Mouse (Mus musculus) kidney, embryonic 16.5 days (tissue): ENCODE measurements at regions not wholly inside any gene's neighbourhood (a gene's known extent, or its start where the extent isn't known, plus 50 kb on each side); places are given as distances from the start of the nearest gene placed in this dataset.

Experiments used
- ATAC-seq: fragments of 200-750 bp; cut with Nextera tagmentation; 2 replicates; pipeline ENCODE4 v1.8.0; 2017; ENCODE audit warnings: moderate TSS enrichment; ENCODE audit not compliant: low FRiP score, low TSS enrichment
- H3K27ac ChIP-seq: fragments of 300-500 bp; sonication (generic); 2 replicates; pipeline ENCODE4 v1.5.1; 2014; ENCODE audit warnings: low read length
- H3K27me3 ChIP-seq: fragments of 300-500 bp; sonication (generic); 2 replicates; pipeline ENCODE4 v1.6.1; 2014; ENCODE audit warnings: low read length, control low read depth, mixed read lengths; ENCODE audit not compliant: insufficient read depth
- H3K36me3 ChIP-seq: fragments of 300-500 bp; sonication (generic); 2 replicates; pipeline ENCODE4 v1.6.1; 2014; ENCODE audit warnings: low read length, control low read depth, mixed read lengths; ENCODE audit not compliant: insufficient read depth
- H3K4me1 ChIP-seq: fragments of 300-500 bp; sonication (generic); 2 replicates; pipeline ENCODE4 v1.6.1; 2014; ENCODE audit warnings: low read length, control low read depth, mixed read lengths; ENCODE audit not compliant: insufficient read depth
- H3K4me2 ChIP-seq: fragments of 300-500 bp; sonication (generic); replicated peaks from 2 replicates; pipeline ENCODE4 v1.6.1; 2014; ENCODE audit warnings: low read depth, low read length
- H3K4me3 ChIP-seq: fragments of 300-500 bp; sonication (generic); 2 replicates; pipeline ENCODE4 v1.5.1; 2014; ENCODE audit warnings: mild to moderate bottlenecking, low read length
- H3K9ac ChIP-seq: fragments of 300-500 bp; sonication (generic); replicated peaks from 2 replicates; pipeline ENCODE4 v1.6.1; 2014; ENCODE audit warnings: low read length
- H3K9me3 ChIP-seq: fragments of 300-500 bp; sonication (generic); 2 replicates; pipeline ENCODE4 v1.6.1; 2016; ENCODE audit warnings: low read length, control low read depth
- WGBS: fragments of 180-500 bp; shearing (Covaris S2); extraction: QIAGEN DNeasy Blood & Tissue Kit; methylation state at CpG from one replicate; pipeline ENCODE4 v1.1.7; 2014; 5-methylcytosine and 5-hydroxymethylcytosine counted together

- Histone ChIP-seq H3K27me3 (no peaks in the 10 kb centered on the region), H3K36me3 (no peaks in the 10 kb centered on the region), H3K9ac (no peak overlapping the region), H3K9me3 (no peaks in the 10 kb centered on the region), H3K4me1 (no peaks in the 10 kb centered on the region), H3K27ac (no peak overlapping the region), H3K4me2 (peak overlapping the region; percentile 26), H3K4me3 (no peak overlapping the region)
- ATAC-seq: no peak
- whole genome bisulfite sequencing: 37% methylated on average over 7 of the region's 7 CpGs
Observed at GRCm38 (mm10) chr8:50292158-50292557, 1448.4 kb upstream of the Tenm3 start.

GRCm38 (mm10) chr8:50276346-50276745, 1432.6 kb upstream of the Tenm3 start:
- 74% methylated on average over 1 of the region's 1 CpGs for WGBS
- ATAC-seq: no peak
- no peak overlapping the region for H3K27ac ChIP-seq
- H3K4me2 ChIP-seq: no peak overlapping the region
- no peak overlapping the region for H3K9ac ChIP-seq
- no peak overlapping the region for H3K4me3 ChIP-seq
- H3K27me3 ChIP-seq: no peaks in the 10 kb centered on the region
- H3K4me1 ChIP-seq: no peaks in the 10 kb centered on the region
- no peaks in the 10 kb centered on the region for H3K36me3 ChIP-seq
- no peaks in the 10 kb centered on the region for H3K9me3 ChIP-seq

GRCm38 (mm10) chr8:50264757-50265156, 1421.0 kb upstream of the Tenm3 start:
- H3K9ac ChIP-seq: no peak overlapping the region
- no peak for ATAC-seq
- H3K27me3 ChIP-seq: no peaks in the 10 kb centered on the region
- no peaks in the 10 kb centered on the region for H3K36me3 ChIP-seq
- no peak overlapping the region for H3K4me3 ChIP-seq
- no peaks in the 10 kb centered on the region for H3K4me1 ChIP-seq
- H3K4me2 ChIP-seq: no peak overlapping the region
- no peaks in the 10 kb centered on the region for H3K9me3 ChIP-seq
- H3K27ac ChIP-seq: no peak overlapping the region
- 62% methylated on average over 4 of the region's 4 CpGs for WGBS
